Mouse (Mus musculus): ENCODE data around the gene Bex6. TPM values are rescaled to one million over a fixed set of nuclear protein-coding genes. Genes with fewer than 3 reads are reported as not detected.

Gene Bex6
- not detected for total RNA-seq (2022)

GRCm38 (mm10) chr16:32179333-32179901 is at the start of gene Bex6:
Bex6 (plus strand) TSS chr16:32179823.
- DNase-seq (ENCODE audit: low spot score in 2 of 2), result no peak

- DNase-seq (ENCODE audit: low spot score in 2 of 2), result no peak
Observed at GRCm38 (mm10) chr16:32130190-32130826, 49.3 kb upstream of the Bex6 start.

DNA sequence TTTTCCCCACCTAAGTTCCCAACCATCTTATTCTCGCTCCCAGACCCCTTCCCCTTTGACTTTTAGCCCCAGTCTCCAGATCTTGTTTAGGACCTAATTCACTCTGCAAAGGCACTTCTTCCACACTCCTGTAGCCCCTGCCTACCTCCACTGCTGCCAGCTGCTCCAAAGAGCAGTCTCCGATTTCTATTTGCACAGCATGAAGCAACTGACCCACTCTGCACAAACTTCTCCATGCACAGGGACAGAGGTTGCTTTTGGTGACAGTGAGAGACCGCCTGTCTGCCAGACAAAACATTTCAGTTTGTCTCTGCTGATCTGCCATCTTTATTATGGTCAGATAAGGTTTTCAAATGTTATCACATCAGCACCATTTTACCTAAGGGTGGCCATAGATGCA is 46.5 kb upstream of the Bex6 start:
- no peak for DNase-seq (ENCODE audit: low spot score in 2 of 2)

DNA sequence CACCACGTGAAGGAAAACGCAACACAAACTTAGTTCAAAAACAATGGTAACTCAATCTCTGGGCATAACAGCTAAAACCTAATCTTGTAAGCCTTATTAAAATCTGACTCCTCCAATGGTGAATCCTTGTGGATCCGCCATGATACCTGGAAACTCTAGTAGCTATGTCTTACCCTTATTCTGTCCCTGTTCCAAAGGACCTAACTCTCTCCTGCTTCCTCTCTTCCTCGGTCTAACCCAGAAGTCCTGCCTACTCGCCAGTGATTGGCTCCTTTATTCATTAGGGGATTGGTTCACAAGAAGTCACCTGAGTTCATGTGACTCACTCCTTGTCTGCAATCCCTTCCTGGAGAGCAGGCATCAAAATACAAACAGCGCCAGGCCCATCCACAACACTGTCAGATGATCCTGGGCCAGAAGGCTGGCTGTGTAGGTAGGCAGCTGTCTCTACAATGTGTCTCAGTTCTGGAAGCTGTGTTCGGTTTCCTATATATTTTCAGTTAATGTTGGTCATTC is 43.7 kb upstream of the Bex6 start:
- DNase-seq (ENCODE audit: low spot score in 2 of 2), result no peak

- peak in 1 of 2 experiments; percentile 52 for DNase-seq (ENCODE audit: low spot score in 2 of 2)
Observed at GRCm38 (mm10) chr16:32138954-32139353, 40.7 kb upstream of the Bex6 start.

- no peak for DNase-seq (ENCODE audit: low spot score in 2 of 2)
Observed at GRCm38 (mm10) chr16:32143766-32144165, 35.9 kb upstream of the Bex6 start.

DNA sequence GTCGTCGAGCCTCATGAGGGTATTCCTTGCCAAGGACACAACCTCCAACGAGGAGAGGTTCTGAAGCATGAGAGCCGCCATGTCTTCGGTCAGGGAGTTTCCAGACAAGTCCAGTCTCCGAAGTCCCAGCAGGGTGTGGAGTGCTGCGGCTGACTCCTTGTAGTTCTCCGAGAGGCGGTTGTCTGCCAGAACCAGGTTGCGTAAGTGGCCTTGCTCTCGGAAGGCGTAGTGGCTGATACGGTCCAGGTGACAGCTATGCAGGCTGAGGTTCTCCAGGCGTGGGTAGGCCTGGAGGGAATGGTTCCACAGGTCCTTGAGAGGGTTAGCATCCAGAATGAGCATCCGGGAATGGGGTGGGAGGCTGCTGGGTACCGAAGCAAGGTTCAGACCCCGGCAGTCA is 35.0 kb upstream of the Bex6 start:
- no peak for DNase-seq (ENCODE audit: low spot score in 2 of 2)

DNA sequence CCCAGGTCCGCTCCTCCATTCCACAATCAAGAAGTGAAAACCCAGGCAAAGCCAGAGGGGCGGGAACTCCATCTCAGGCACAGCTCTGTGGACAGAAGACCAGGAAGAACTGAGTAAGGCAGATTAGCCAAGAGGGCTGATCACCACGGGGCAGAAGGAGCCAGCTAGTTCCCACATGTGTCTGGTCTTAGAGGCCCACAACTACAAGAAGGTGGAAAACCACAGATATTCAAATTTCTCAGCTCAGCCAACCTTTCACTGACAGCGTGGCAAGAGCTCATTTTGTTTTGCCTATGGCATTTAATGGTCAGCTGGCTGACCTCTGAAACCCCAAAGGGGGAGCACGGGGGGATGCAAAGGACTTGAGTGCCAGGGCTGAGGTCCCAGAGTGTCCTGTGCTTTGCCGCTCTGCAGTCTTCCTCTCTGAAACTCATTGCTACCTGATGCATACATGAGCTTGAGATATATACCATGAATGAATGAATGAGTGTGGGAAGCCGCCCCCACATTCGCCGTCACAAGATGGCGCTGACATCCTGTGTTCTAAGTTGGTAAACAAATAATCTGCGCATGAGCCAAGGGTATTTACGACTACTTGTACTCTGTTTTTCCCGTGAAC is 31.9 kb upstream of the Bex6 start:
- no peak for DNase-seq (ENCODE audit: low spot score in 2 of 2)

DNA sequence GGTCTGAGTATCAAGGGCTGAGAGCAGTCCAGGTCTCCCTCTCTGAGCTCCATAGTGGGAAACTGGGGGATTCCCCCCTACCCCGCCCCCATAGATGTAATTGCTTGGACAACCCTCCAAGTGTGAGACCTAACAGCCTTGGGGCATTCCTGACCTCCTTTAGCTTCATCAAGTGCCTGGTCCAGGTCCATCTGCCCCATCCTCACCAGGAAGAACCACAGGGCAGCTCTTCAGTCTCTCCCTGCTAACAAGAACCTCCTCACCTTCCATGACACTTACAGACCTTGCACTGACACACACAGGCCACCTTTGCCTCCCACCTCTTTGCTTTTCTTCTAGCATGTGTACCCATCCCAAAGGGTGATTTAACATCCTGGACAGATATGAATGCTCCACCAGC is 25.6 kb upstream of the Bex6 start:
- DNase-seq (ENCODE audit: low spot score in 2 of 2), result no peak

DNA sequence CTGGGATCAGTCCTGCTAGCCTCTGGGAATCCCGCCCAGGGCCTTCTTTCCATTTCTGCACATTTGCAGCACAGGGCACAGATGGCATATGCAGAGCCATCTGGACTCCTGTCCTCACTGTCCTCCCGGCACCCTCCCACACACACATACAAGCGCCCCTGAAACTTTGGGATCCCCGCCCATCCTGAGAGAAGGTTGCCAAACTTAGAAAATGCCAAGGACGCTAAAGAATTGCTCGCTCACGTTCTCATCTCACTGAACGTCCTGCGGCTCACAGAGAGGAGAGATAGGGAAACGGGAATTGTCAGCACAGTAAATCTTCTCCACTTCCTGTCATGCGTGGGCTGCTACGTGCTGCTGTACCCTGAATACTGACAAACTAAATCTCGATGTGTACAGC is 25.2 kb upstream of the Bex6 start:
- DNase-seq (ENCODE audit: low spot score in 2 of 2), result peak; percentile 57 to 86

- no peak for DNase-seq (ENCODE audit: low spot score in 2 of 2)
Observed at GRCm38 (mm10) chr16:32156719-32157118, 22.9 kb upstream of the Bex6 start.

- no peak for DNase-seq (ENCODE audit: low spot score in 2 of 2)
Observed at GRCm38 (mm10) chr16:32157369-32157768, 22.3 kb upstream of the Bex6 start.

- DNase-seq (ENCODE audit: low spot score in 2 of 2), result no peak
Observed at GRCm38 (mm10) chr16:32158966-32159365, 20.7 kb upstream of the Bex6 start.

DNA sequence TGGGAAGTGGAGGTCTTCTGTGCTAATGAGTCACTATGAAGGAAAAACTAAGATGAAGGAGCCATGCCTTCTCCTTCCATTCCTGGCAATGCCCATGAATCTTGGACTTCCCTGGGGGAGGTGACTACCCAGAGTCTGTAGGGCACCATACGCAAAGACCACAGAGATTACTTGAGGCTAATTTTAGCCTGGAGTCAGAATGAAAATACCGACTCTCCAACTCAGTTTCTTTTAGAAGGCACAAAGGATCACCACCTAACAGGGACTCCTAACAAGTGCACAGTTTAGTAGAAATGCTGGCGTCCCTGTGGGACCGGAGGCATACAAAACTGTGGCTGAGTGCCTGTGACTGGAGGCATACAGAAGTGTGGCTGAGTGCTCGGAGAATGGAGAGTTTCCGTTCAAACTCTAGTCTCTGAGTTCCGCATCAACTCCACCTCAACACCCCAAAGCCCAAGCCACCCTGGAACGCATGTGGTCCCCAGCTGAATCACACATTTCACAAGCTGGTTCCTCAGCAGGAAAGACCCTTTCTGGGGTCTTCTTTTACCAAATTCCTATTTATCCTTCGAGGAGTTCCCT is 18.8 kb upstream of the Bex6 start:
- DNase-seq (ENCODE audit: low spot score in 2 of 2), result no peak

- no peak for DNase-seq (ENCODE audit: low spot score in 2 of 2)
Observed at GRCm38 (mm10) chr16:32163392-32163791, 16.2 kb upstream of the Bex6 start.

DNA sequence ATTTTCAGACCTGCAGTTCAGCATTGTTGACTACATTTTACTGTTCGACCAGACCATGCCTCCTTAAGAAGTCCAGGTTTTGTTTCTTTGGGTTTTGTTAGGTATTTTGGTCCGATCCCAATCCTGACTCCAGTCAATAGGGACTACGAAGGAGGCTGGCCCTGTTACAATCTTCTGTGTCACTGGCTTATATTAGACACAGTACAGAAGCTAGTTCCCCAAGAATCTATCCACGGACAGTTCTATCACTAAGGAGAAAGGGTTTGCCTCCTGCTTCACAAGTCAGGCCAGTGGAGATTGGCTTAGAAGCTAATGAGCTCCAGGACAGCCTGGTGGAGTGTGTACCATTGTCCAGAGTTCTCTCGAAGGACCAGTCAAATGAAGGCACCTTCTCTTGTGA is 15.7 kb upstream of the Bex6 start:
- no peak for DNase-seq (ENCODE audit: low spot score in 2 of 2)

DNA sequence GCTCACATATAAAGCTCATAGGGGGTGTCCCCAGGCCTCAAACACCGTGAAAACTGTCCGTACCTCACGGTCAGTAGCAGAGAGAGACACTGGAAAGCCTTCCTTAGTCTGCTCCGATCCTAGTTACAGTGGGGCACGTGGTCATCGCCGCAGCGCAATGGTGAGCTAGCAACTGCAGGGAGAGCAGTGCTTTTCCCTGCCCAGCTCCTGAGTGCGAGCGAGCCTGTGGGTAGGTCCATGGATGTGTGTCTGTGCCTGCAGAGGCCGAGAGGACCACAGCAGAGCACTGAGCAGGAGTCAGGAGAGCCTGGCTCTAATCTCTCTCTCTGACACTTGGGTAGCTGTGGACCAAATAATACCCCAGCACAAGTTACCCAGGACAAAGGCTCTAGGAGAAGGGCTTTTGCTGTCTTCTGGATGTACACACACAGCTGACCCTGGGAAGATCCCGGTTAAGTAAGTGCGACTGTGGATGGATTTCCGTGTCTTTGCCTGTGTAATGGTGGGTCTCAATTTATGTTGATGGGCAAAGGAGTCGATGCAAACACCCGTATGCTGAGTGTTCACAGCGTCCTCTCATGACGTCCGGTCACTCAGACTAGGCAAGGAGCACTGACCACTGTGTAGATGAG is 15.1 kb upstream of the Bex6 start:
- DNase-seq (ENCODE audit: low spot score in 2 of 2), result no peak

- DNase-seq (ENCODE audit: low spot score in 2 of 2), result peak; percentile 46 to 47
Observed at GRCm38 (mm10) chr16:32165281-32165821, 14.3 kb upstream of the Bex6 start, which contains the start of gene Nrros. Nrros (minus strand) TSS chr16:32165594.

DNA sequence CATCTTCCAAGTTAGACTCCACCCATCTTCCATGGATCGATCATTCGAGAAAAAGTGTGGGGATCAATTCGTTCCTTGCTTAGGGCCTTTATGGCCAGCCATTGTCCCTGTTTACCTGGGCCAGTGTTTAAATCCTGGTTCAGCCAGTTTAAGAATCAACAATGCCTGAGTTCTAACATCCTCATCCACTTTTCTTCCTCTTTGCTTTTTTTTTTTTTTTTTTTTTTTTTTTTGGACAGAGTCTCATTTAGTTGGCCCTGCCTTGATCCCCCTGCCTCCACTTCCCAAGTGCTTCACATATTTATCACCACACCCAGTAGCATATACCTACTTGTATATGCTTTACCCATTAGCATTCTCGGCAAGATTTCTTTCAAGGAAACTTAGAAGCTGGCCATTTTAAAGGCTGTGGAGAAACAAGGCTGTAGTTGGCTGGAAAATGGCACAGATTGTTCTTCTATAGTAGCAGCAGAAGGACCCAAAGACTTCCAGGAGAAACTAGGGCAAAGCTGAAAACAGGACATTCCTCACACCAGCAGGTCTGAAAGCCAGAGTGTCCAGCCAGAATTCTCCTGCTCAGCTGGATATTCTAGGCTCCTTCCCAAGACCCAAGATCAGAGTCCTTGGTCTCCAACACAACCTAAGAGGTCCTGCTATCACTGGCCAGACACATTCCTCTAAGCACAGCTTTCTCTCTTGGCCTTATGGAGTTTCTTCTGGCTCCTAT is 11.6 kb upstream of the Bex6 start:
- DNase-seq (ENCODE audit: low spot score in 2 of 2), result peak in 1 of 2 experiments; percentile 46

- no peak for DNase-seq (ENCODE audit: low spot score in 2 of 2)
Observed at GRCm38 (mm10) chr16:32171031-32171731, 8.4 kb upstream of the Bex6 start.

All from left cerebral cortex, adult 8-10 months (tissue).